Mouse (Mus musculus): ENCODE results near the gene Med20.
"Not testable (repeated sequence)": the region's sequence is repeated elsewhere in the genome, so short reads cannot be mapped to it uniquely, and the experiment has no call there.

The Med20 gene

GRCm38 (mm10) chr17:47628851-47629676 lies 17.7 kb downstream of the Med20 start:
- DNase-seq = peak; percentile 98

- peak; percentile 83 for DNase-seq
Measured at GRCm38 (mm10) chr17:47629717-47630677, 18.6 kb downstream of the Med20 start.

DNA sequence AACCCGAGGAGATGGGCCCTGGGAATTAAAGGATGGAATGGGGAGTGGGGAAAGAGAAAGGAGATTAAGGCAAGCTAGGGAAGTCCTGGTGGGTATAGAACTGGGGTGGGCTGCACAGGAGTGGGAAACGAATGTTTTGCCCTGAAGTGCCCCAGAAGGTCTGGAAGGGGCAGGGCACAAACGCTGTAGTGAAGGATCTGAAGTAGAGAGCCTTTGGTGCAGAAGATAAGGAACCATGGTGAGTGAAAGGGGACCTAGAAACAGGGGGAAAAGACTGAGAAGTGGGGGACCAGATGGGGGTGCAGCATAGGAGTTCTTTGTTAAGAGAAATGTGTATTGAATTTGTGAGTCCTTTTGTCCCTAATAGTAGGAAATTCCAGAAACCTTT lies 19.3 kb downstream of the Med20 start, which contains the start of gene Usp49:
Usp49 (plus strand) TSS at position 13 of the 388 bp plus-strand sequence.
- no peak for DNase-seq

GRCm38 (mm10) chr17:47632181-47632840 lies 20.9 kb downstream of the Med20 start:
- no peak for DNase-seq

GRCm38 (mm10) chr17:47633999-47634770 lies 22.8 kb downstream of the Med20 start:
- no peak for DNase-seq

DNA sequence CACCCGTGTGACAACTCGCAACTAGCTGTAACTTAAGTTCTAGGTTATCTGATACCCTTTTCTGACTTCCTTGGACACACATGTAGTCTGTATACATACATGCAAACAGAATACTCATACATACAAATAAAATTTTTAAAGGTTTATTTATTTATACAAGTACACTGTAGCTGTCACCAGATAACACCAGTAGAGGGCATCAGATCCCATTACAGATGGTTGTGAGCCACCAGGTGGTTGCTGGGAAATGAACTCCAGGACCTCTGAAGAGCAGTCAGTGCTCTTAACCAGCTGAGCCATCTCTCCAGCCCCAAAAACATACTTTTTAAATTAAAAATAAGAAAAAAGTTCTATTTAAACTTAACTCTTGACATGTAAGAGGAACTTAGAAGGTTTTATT lies 31.6 kb downstream of the Med20 start:
- no peak for DNase-seq

DNA sequence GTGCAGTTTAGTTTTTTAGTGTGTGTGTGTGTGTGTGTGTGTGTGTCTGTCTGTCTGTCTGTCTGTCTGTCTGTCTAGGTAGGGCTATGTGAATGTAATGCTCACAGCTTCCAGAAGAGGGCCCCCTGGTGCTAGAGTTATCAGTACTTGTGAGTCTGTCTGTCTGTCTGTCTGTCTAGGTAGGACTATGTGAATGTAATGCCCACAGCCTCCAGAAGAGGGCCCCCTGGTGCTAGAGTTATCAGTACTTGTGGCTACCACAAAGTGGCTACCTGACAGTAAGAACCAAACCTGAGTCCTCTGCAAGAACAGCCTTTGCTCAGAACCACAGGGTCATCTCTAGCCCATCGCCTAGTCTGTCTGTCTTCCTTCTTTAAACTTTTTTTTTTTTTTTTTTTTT lies 35.3 kb downstream of the Med20 start:
- peak; percentile 47 for DNase-seq

DNA sequence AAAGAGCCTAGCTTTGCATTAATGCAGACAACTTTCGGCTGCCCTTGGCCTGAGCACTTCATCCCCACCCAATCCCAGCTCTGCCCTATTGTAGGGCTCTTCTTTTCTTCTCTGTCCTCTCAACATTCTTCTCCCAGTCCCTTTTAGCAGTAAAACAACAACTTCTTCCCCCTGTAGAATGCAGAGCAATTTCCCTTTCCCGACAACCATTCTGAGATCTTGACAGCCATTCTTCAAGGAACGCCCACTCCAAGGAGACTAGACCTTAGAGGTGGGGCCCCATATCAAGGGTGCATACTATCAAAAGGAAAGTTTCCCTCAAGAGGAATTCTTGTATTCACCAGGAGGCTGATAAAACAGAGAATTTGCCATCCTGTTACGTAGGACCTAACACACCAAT lies 37.6 kb downstream of the Med20 start:
- DNase-seq = no peak

- DNase-seq = no peak
Measured at GRCm38 (mm10) chr17:47651953-47652352, 40.6 kb downstream of the Med20 start.

- not testable (repeated sequence) for DNase-seq
Measured at GRCm38 (mm10) chr17:47654346-47654745, 43.0 kb downstream of the Med20 start.

DNA sequence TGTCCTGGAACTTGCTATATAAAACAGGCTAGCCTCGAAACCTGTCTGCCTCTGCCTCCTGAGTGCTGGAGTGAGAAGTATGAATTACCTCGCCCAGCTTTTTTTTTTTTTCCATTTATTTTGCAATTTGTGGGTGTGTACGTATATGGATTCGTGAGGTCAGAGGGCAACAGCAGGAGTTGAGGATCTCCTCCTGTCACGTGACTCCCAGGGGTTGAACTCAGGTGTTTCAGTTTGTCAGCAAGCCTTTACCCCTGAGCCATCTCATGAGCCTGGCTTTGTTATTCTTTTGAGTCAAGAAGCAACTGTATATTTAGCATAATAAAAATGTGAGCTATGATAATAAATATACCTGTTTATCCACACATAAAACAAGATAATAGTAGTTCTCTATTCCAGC lies 44.3 kb downstream of the Med20 start:
- DNase-seq = no peak

GRCm38 (mm10) chr17:47657901-47658300 lies 46.5 kb downstream of the Med20 start:
- DNase-seq = no peak

GRCm38 (mm10) chr17:47658741-47659243 lies 47.4 kb downstream of the Med20 start:
- DNase-seq = no peak

DNA sequence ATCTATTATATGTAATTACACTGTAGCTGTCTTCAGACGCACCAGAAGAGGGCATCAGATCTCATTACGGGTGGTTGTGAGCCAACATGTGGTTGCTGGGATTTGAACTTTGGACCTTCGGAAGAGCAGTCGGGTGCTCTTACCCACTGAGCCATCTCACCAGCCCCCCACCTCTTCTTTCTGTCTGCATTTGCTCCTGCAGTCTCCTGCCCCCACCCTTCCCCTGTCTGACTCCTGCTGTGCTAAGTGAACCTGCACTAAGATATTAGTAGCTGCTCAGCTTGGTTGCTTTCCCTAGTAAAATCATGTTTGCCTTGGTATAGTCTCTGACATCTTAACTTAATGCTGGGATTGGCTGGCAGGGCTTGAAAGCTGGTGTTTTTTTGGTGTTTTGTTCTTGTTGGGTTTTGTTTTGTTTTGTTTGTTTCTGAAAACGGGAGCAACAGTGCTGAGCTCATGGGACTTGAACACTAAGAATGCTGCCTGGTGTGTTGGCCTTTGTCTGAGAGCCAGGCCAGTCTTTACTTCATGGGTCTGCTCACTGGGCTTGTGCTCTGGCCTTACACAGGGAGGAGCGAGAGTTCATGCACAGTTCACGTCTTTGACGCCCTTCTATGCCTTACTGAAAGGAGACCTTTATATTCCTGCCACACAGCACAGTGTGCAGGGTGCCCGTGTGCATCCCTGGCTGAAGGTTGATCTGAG lies 51.8 kb downstream of the Med20 start:
- DNase-seq = no peak

- no peak for DNase-seq
Measured at GRCm38 (mm10) chr17:47664474-47664873, 53.1 kb downstream of the Med20 start.

GRCm38 (mm10) chr17:47669166-47669565 lies 57.8 kb downstream of the Med20 start:
- no peak for DNase-seq

- no peak for DNase-seq
Measured at GRCm38 (mm10) chr17:47671988-47672310, 60.6 kb downstream of the Med20 start.

DNA sequence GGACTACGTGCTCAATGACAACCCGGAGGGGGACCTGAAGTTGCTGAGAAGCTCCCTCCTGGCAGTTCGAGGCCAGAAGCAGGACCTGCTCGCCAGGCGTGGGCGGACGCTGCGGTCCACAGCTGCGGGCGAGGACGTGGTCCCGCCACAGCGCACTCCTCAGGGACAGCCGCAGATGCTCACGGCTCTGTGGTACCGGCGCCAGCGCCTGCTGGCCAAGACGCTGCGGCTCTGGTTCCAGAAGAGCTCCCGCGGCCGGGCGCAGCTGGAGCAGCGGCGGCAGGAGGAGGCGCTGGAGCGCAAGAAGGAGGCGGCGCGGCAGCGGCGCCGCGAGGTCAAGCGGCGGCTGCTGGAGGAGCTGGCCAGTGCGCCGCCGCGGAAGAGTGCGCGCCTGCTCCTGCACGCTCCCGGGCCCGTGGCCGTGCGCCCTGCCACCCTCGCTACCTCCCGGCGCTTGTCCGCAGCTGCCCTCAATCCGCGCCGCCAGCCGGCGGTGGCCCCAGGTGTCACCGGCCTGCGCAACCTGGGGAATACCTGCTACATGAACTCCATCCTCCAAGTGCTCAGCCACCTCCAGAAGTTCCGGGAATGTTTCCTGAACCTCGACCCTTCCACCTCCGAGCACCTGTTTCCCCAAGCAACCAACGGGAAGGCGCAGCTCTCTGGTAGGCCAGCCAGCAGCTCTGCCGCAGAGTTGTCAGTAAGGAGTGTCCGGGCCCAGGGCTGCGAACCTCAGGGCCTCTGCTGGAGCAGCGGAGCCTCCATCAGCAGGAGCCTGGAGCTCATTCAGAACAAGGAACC lies 61.1 kb downstream of the Med20 start:
- no peak for DNase-seq
